Mouse (Mus musculus): ENCODE data around the gene Oosp3. TPM values are rescaled to one million over a fixed set of nuclear protein-coding genes. Genes with fewer than 3 reads are reported as not detected.

The Oosp3 gene
- not detected in 2 replicates for polyA plus RNA-seq (2015; fragmentation: Nextera tagmentation; extraction: Ambion mirVana)

GRCm38 (mm10) chr19:11696755-11697154 lies at the start of gene Oosp3:
Gene Oosp3, plus strand, starts transcription at chr19:11697055.

GRCm38 (mm10) chr19:11660459-11660858 lies 36.4 kb upstream of the Oosp3 start, which contains the start of gene Oosp2:
Gene Oosp2, minus strand, starts transcription at chr19:11660559.

GRCm38 (mm10) chr19:11690839-11691238 lies 6.0 kb upstream of the Oosp3 start, which contains the start of gene Oosp1:
Gene Oosp1, minus strand, starts transcription at chr19:11691150.

GRCm38 (mm10) chr19:11747298-11747697 lies 50.4 kb downstream of the Oosp3 start, which contains the start of gene Gif:
Gene Gif, plus strand, starts transcription at chr19:11747554.

Other genes with a start within 250 kb of the Oosp3 start
- gene Ms4a6c, start 227.7 kb upstream of the Oosp3 start, polyA plus RNA-seq (2015; fragmentation: Nextera tagmentation; extraction: Ambion mirVana), result 19.5 and 30.6 TPM in 2 replicates
- gene Gm8369, start 211.1 kb upstream of the Oosp3 start, polyA plus RNA-seq (2015; fragmentation: Nextera tagmentation; extraction: Ambion mirVana), result 2.3 and 3.2 TPM in 2 replicates
- gene Ms4a6b, start 180.5 kb upstream of the Oosp3 start, polyA plus RNA-seq (2015; fragmentation: Nextera tagmentation; extraction: Ambion mirVana), result 5.4 and 10.0 TPM in 2 replicates
- gene Ms4a4d, start 160.3 kb upstream of the Oosp3 start, polyA plus RNA-seq (2015; fragmentation: Nextera tagmentation; extraction: Ambion mirVana), result 4.6 and 6.3 TPM in 2 replicates
- 7.3 and 9.4 TPM in 2 replicates for gene Ms4a6d, start 92.2 kb upstream of the Oosp3 start, polyA plus RNA-seq (2015; fragmentation: Nextera tagmentation; extraction: Ambion mirVana)
- 3.8 and 6.4 TPM in 2 replicates for gene Ms4a2, start 73.3 kb upstream of the Oosp3 start, polyA plus RNA-seq (2015; fragmentation: Nextera tagmentation; extraction: Ambion mirVana)
- gene Ms4a3, start 56.2 kb upstream of the Oosp3 start, polyA plus RNA-seq (2015; fragmentation: Nextera tagmentation; extraction: Ambion mirVana), result 55.4 and 73.6 TPM in 2 replicates
- 0.32 and 0.40 TPM in 2 replicates for gene Oosp2, start 36.5 kb upstream of the Oosp3 start, polyA plus RNA-seq (2015; fragmentation: Nextera tagmentation; extraction: Ambion mirVana)
- gene Oosp1, start 5.9 kb upstream of the Oosp3 start, polyA plus RNA-seq (2015; fragmentation: Nextera tagmentation; extraction: Ambion mirVana), result 0.35 TPM in 1 of 2 replicates, not detected in the other
- gene Gif, start 50.5 kb downstream of the Oosp3 start, polyA plus RNA-seq (2015; fragmentation: Nextera tagmentation; extraction: Ambion mirVana), result 0.13 TPM in 1 of 2 replicates, not detected in the other
- gene Mrpl16, start 73.3 kb downstream of the Oosp3 start, polyA plus RNA-seq (2015; fragmentation: Nextera tagmentation; extraction: Ambion mirVana), result 39.4 and 45.3 TPM in 2 replicates
- gene Stx3, start 122.3 kb downstream of the Oosp3 start, polyA plus RNA-seq (2015; fragmentation: Nextera tagmentation; extraction: Ambion mirVana), result 5.2 and 5.9 TPM in 2 replicates
- gene Olfr1417, start 142.2 kb downstream of the Oosp3 start, polyA plus RNA-seq (2015; fragmentation: Nextera tagmentation; extraction: Ambion mirVana), result not detected in 2 replicates
- not detected in 2 replicates for gene Olfr1418, start 164.0 kb downstream of the Oosp3 start, polyA plus RNA-seq (2015; fragmentation: Nextera tagmentation; extraction: Ambion mirVana)
- gene Olfr1419, start 178.1 kb downstream of the Oosp3 start, polyA plus RNA-seq (2015; fragmentation: Nextera tagmentation; extraction: Ambion mirVana), result not detected in 2 replicates
- 0.11 TPM in 1 of 2 replicates, not detected in the other for gene Olfr1420, start 189.5 kb downstream of the Oosp3 start, polyA plus RNA-seq (2015; fragmentation: Nextera tagmentation; extraction: Ambion mirVana)
- 5.4 and 6.3 TPM in 2 replicates for gene Patl1, start 215.3 kb downstream of the Oosp3 start, polyA plus RNA-seq (2015; fragmentation: Nextera tagmentation; extraction: Ambion mirVana)